Comparison of ENCODE assay signal across 12 mouse cellular contexts in genomic region chr11:32650893-32651590, GRCm38 (mm10). TPM values are rescaled to one million over a fixed set of nuclear protein-coding genes. Genes with fewer than 3 reads are reported as not detected.
DNase-seq lines count a peak whose midpoint lies in the region; ATAC-seq and TF ChIP-seq lines count a peak whose summit lies in the region.
"Had no signal": no experiment of that assay in that cellular context is flagged by ENCODE, and none has a peak within 500 bp of the region (broad histone marks: within the 10 kb centered on the region; RNA-seq: fewer than 3 reads in every experiment).

No protein-coding gene starts in this region.

- H3K27ac ChIP-seq in heart, embryonic 13.5 days (replicated peaks) = peak overlapping the region; percentile 20; the same call in 1 of the 2 replicates
- H3K27ac ChIP-seq in stomach, embryonic 14.5 days (ENCODE audit: low read length) = peak overlapping the region; percentile 21; the same call in 1 of the 2 replicates
- H3K27ac ChIP-seq in cerebellum, adult 2 months (ENCODE audit: insufficient read depth, low read length) = no peak overlapping the region

- no peaks in the 10 kb centered on the region for H3K27me3 ChIP-seq in heart, embryonic 13.5 days (replicated peaks)
- H3K27me3 ChIP-seq in stomach, embryonic 14.5 days (ENCODE audit: control insufficient read depth, insufficient read depth, low read length) = no peaks in the 10 kb centered on the region
- no peaks in the 10 kb centered on the region for H3K27me3 ChIP-seq in cerebellum, adult 2 months (ENCODE audit: control insufficient read depth, insufficient read depth, low read length)

- TF ChIP-seq POLR2A in cerebellum, adult 2 months (IDR thresholded peaks at IDR 0.05; ENCODE audit: borderline replicate concordance, insufficient read depth, low read length) = no peak

- H3K4me1 ChIP-seq in heart, embryonic 13.5 days = peaks cover 63% of the 10 kb centered on the region
- peaks cover 12% of the 10 kb centered on the region for H3K4me1 ChIP-seq in stomach, embryonic 14.5 days (ENCODE audit: control insufficient read depth, insufficient read depth, low read length)
- peaks cover 21% of the 10 kb centered on the region; the same call in 1 of the 2 replicates for H3K4me1 ChIP-seq in cerebellum, adult 2 months (ENCODE audit: control insufficient read depth, insufficient read depth, low read length)

- no peaks in the 10 kb centered on the region for H3K9me3 ChIP-seq in heart, embryonic 13.5 days
- no peaks in the 10 kb centered on the region for H3K9me3 ChIP-seq in stomach, embryonic 14.5 days (ENCODE audit: control insufficient read depth, low read depth, low read length)

- no peak overlapping the region for H3K4me2 ChIP-seq in heart, embryonic 13.5 days
- H3K4me2 ChIP-seq in stomach, embryonic 14.5 days (replicated peaks; ENCODE audit: low read depth, low read length) = no peak overlapping the region

- ATAC-seq in heart, embryonic 13.5 days (ENCODE audit: extremely low read depth, insufficient number of reproducible peaks, low FRiP score, low TSS enrichment) = no peak
- ATAC-seq in stomach, embryonic 14.5 days (ENCODE audit: insufficient number of reproducible peaks, insufficient read depth, low FRiP score, low read depth) = no peak
- ATAC-seq: forebrain, embryonic 14.5 days had no signal

- H3K9ac ChIP-seq in heart, embryonic 13.5 days = no peak overlapping the region
- no peak overlapping the region for H3K9ac ChIP-seq in stomach, embryonic 14.5 days (replicated peaks; ENCODE audit: low read depth, low read length)

- H3K36me3 ChIP-seq in heart, embryonic 13.5 days = peaks cover 13% of the 10 kb centered on the region
- no peaks in the 10 kb centered on the region for H3K36me3 ChIP-seq in stomach, embryonic 14.5 days (ENCODE audit: control insufficient read depth, insufficient read depth, low read length)

- TF ChIP-seq CTCF in cerebellum, adult 2 months (IDR thresholded peaks at IDR 0.05; ENCODE audit: borderline replicate concordance, insufficient read depth, low read depth, low read length) = no peak

- WGBS in heart, embryonic 13.5 days = 82% methylated on average over 7 of the region's 7 CpGs
- 71% methylated on average over 7 of the region's 7 CpGs for WGBS in stomach, embryonic 14.5 days
- 72% methylated on average over 7 of the region's 7 CpGs for WGBS in cerebellum, adult 2 months

- no peak for DNase-seq in heart, postnatal 36 days
- DNase-seq in ZHBTc4 (ENCODE audit: low read depth, low spot score) = peak; percentile 53
- peak; percentile 48 to 66 for DNase-seq in kidney, adult 8-10 months
- no peak for DNase-seq in urinary bladder, postnatal 10 days (ENCODE audit: low spot score)
- DNase-seq in cerebellum, adult 2 months = no peak
- DNase-seq: adrenal gland, postnatal 25 days; B cell, adult 2 months; right cerebral cortex, adult 18-20 months; thymus, postnatal 36 days had no signal

- H3K4me3 ChIP-seq in heart, embryonic 13.5 days = no peak overlapping the region
- no peak overlapping the region for H3K4me3 ChIP-seq in stomach, embryonic 14.5 days (ENCODE audit: low read depth, low read length)
- H3K4me3 ChIP-seq in cerebellum, adult 2 months (replicated peaks; ENCODE audit: insufficient read depth, low read depth, low read length) = no peak overlapping the region

- intact Hi-C loops in heart, postnatal 36 days (cut with DNase I) = loop anchor here (2.0 kb wide), 1 partner anchor 34 kb away; no protein-coding TSS in a partner anchor

RNA-seq across cellular contexts. Expression of gene Fbxw11, which starts 8.5 kb away (rescaled TPM):
- polyA plus RNA-seq in heart, embryonic 13.5 days (2015; fragmentation: Nextera tagmentation; extraction: Ambion mirVana) = 59.6 and 60.8 TPM in 2 replicates
- total RNA-seq in heart, postnatal 36 days (2021) = 10 to 100 TPM; 49.5 to 51.3 TPM
- polyA plus RNA-seq in stomach, embryonic 14.5 days (2014; fragmentation: Nextera tagmentation; extraction: Ambion mirVana) = 65.1 and 67.3 TPM in 2 replicates
- polyA plus RNA-seq in cerebellum, adult 2 months (2012; rRNA removed) = 122 and 132 TPM in 2 replicates

Comparison
In these comparisons a context has a peak if more than half of its experiments do, and no peak if none do; other contexts are left out.
1. DNase-seq: peak in ZHBTc4 (single experiment) and kidney, adult 8-10 months (2 of 2); none in heart, postnatal 36 days (0 of 2), urinary bladder, postnatal 10 days (single experiment) and cerebellum, adult 2 months (0 of 2).